Mouse (Mus musculus) spleen, postnatal 36 days (tissue): ENCODE results near the gene Bcl6.

Experiments
- DNase-seq, 2 experiments: peaks; one replicate each; pipeline ENCODE4 v3.0.0; 2022; ENCODE audit warnings: low spot score in 2 of 2, mixed read lengths in 1 of 2

Gene Bcl6

GRCm38 (mm10) chr16:23991170-23991569, 2.5 kb upstream of the Bcl6 start:
- peak; percentile 76 to 85 for DNase-seq

GRCm38 (mm10) chr16:23990161-23990970, 1.7 kb upstream of the Bcl6 start:
- DNase-seq, result no peak

- no peak for DNase-seq
Observed at GRCm38 (mm10) chr16:23989209-23990160, 833 bp upstream of the Bcl6 start.

- DNase-seq, result no peak
Observed at GRCm38 (mm10) chr16:23988157-23988465, 541 bp downstream of the Bcl6 start.

GRCm38 (mm10) chr16:23987341-23988156, 1.1 kb downstream of the Bcl6 start:
- DNase-seq, result peak; percentile 32 to 48

GRCm38 (mm10) chr16:23986871-23987270, 1.8 kb downstream of the Bcl6 start:
- DNase-seq, result peak in 1 of 2 experiments; percentile 34

- DNase-seq, result peak in 1 of 2 experiments; percentile 43
Observed at GRCm38 (mm10) chr16:23986176-23986575, 2.5 kb downstream of the Bcl6 start.

- peak; percentile 60 to 73 for DNase-seq
Observed at GRCm38 (mm10) chr16:23985467-23985861, 3.2 kb downstream of the Bcl6 start.

- DNase-seq, result peak; percentile 51 to 55
Observed at GRCm38 (mm10) chr16:23984760-23985466, 3.7 kb downstream of the Bcl6 start.

GRCm38 (mm10) chr16:23984183-23984582, 4.5 kb downstream of the Bcl6 start:
- DNase-seq, result peak; percentile 81 to 83

- DNase-seq, result peak; percentile 44 to 50
Observed at GRCm38 (mm10) chr16:23982891-23983588, 5.6 kb downstream of the Bcl6 start.

- peak; percentile 59 to 73 for DNase-seq
Observed at GRCm38 (mm10) chr16:23981925-23982851, 6.5 kb downstream of the Bcl6 start.

GRCm38 (mm10) chr16:23980991-23981720, 7.5 kb downstream of the Bcl6 start:
- no peak for DNase-seq

GRCm38 (mm10) chr16:23980201-23980870, 8.3 kb downstream of the Bcl6 start:
- no peak for DNase-seq

GRCm38 (mm10) chr16:23979446-23979845, 9.2 kb downstream of the Bcl6 start:
- no peak for DNase-seq

GRCm38 (mm10) chr16:23978495-23978894, 10.2 kb downstream of the Bcl6 start:
- no peak for DNase-seq

- no peak for DNase-seq
Observed at GRCm38 (mm10) chr16:23977732-23978131, 10.9 kb downstream of the Bcl6 start.

GRCm38 (mm10) chr16:23976196-23976595, 12.5 kb downstream of the Bcl6 start:
- no peak for DNase-seq
